Mouse (Mus musculus) C3H10T1/2 (cell line): ENCODE measurements around the gene Gbp9. TPM values are rescaled to one million over a fixed set of nuclear protein-coding genes. Genes with fewer than 3 reads are reported as not detected.

Experiments
- polyA plus RNA-seq, 2 experiments: library from polyadenylated mRNA; unstranded; fragments of >200 nt; fragmentation: generic; extraction: Trizol; gene quantifications; one replicate each; pipeline ENCODE4 v1.2.1; 2012; ENCODE audit warnings: missing spikeins in 2 of 2

Gbp9 gene
- polyA plus RNA-seq, result 1 to 10 TPM in 1 of 2 experiments, under 1 TPM in 1; 0.04 to 1.9 TPM

GRCm38 (mm10) chr5:105139409-105140088 lies at the start of gene Gbp9, which contains the start of the genes Gbp8 and Gbp4:
TSS of gene Gbp9 (minus strand) at chr5:105139539.
TSS of gene Gbp8 (minus strand) at chr5:105139540.
TSS of gene Gbp4 (minus strand) at chr5:105139586.

Other genes starting within 250 kb of the Gbp9 start
- not detected for gene Abcg3, start 156.8 kb downstream of the Gbp9 start, polyA plus RNA-seq
- gene Gbp8, start within 50 bp of the Gbp9 start, polyA plus RNA-seq, result under 1 TPM in 1 of 2 experiments, not detected in 1; 0.09 TPM
- under 1 TPM in 1 of 2 experiments, not detected in 1; 0.47 TPM for gene Gbp4, start within 50 bp of the Gbp9 start, polyA plus RNA-seq
- under 1 TPM in 1 of 2 experiments, not detected in 1; 0.26 TPM for gene Gbp10, start 100.0 kb upstream of the Gbp9 start, polyA plus RNA-seq
- under 1 TPM in 1 of 2 experiments, not detected in 1; 0.54 TPM for gene Gm43302, start 154.2 kb upstream of the Gbp9 start, polyA plus RNA-seq
- gene Gbp6, start 154.2 kb upstream of the Gbp9 start, polyA plus RNA-seq, result under 1 TPM in 1 of 2 experiments, not detected in 1; 0.13 TPM